Mouse (Mus musculus) gastrocnemius, postnatal 14 days (tissue): ENCODE results near the gene Tmem136. TPM values are rescaled to one million over a fixed set of nuclear protein-coding genes. Genes with fewer than 3 reads are reported as not detected.

Experiments used
- DNase-seq: peaks from one replicate; pipeline ENCODE4 v3.0.0; 2021; ENCODE audit warnings: mixed read lengths
- intact Hi-C: fragments of 180-260 bp; cut with DNase I; formaldehyde crosslinking; loops from one replicate; pipeline ENCODE4 v1.15.1; 2025; ENCODE audit warnings: low total_unique reads
- total RNA-seq, 2 experiments: library from RNA; stranded (reverse); gene quantifications; 2 replicates each; pipeline ENCODE4 v1.2.3; 2021

The Tmem136 gene
- total RNA-seq, 2 experiments from 2014 or later, result 1.2 TPM

- no peak for DNase-seq
- intact Hi-C loops, result no loop called here
These were observed 30.6 kb downstream of the Tmem136 start for GRCm38 (mm10) chr9:43085686-43086285.

DNA sequence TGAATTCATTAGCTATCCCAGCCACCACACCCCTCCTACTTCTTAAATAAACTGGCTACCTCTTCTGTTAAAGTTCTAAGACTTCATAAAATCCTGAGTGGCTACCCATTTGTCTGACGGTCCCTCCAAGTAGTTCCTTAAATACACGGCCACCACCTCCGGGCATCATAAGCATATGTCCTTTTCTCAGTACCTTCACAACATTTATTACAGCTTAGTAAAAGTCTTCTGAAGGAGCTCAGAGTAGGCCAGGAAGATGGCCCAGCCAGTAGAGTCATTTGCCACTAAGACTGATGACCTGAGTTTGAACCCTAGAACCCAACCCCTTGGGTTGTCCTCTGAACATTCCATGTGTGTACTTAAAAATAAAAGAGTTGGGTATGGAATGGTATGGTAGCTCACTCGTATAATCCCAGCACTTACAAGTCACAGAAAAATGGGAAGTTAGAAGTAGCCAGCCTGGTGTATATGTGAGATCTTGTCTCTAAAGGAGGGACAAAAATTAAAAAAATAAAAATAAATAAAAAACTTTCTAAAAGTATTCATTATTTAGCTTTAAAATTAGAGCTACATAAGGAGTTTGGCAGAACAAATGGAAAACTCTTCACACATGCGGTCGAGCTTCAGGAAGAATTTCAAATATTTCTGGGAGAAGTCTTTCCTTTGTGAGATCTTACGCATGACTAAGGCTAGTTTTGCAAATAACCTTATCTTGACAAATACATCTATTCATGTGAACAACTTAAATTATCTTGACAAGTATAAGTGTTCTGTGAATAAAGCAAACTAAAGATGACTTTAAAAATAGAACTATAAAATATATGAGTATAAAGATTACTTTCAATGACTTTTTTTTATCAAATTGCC lies 31.6 kb downstream of the Tmem136 start:
- intact Hi-C loops, result no loop called here
- no peak for DNase-seq

GRCm38 (mm10) chr9:43083441-43084055 lies 32.8 kb downstream of the Tmem136 start:
- intact Hi-C loops, result no loop called here
- no peak for DNase-seq

DNA sequence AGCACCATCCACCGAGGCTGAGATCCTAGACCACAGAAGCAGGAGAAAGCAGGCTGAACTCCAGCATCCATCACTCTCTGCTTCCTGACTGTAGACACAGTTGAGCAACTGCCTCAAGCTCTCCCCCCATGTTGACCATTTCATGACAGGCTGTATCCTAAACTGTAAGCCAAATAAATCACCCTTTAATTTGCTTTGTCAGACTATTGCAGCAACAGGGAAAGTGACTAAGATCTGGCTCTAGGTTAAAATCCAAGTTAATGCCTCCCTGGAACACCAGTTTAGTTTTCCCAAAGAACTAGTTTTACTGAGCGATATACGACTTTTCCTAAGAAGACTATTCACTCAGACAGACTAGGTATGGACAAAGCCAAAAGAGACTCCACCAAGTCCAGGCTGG lies 37.7 kb downstream of the Tmem136 start:
- DNase-seq, result no peak
- intact Hi-C loops, result no loop called here

GRCm38 (mm10) chr9:43076163-43076562 lies 40.2 kb downstream of the Tmem136 start:
- intact Hi-C loops, result no loop called here
- no peak for DNase-seq

DNA sequence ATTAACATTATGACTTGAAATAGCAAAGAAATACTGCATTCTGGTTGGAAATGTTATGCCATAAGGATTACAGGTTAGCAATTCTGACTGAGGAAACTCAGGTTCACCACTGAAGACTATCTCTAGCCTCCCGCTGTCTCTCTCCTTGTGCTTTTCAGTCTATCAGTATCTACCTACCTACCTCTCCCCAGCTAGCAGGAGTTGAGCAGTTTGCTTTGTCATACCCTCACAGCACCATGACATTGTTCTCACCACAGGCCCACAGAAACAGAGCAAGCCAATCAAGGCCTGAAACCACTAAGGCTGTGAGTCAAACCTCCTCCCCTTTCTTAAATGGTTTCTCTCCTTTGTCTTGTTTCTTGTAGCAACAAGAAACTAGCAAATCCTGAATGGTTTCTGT lies 41.8 kb downstream of the Tmem136 start:
- intact Hi-C loops, result no loop called here
- no peak for DNase-seq

- DNase-seq, result no peak
- intact Hi-C loops, result no loop called here
These were observed 44.6 kb downstream of the Tmem136 start for GRCm38 (mm10) chr9:43071741-43072140.

GRCm38 (mm10) chr9:43071176-43071575 lies 45.2 kb downstream of the Tmem136 start:
- intact Hi-C loops, result no loop called here

DNA sequence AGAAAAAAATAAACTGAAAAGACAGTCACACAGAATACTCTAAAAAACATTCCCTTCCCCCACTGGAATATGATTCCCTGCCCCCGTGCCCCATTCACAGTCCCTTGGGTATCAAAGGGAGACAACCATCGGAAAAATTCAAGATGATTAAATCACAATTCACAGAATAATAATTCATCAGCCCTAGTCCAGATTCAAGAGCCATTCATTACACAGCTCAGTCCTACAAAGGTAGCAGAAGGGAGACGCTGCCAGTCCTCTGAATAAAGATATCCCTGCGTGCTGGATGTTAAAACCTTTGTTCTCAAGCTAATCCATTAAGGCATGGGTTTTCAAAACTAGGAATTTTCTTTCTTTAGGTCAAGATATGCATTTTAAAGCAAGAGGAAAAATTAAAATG lies 45.8 kb downstream of the Tmem136 start:
- DNase-seq, result no peak
- intact Hi-C loops, result no loop called here

More at GRCm38 (mm10) chr9:43071176-43071575, 45.2 kb downstream of the Tmem136 start:
- DNase-seq, result no peak

GRCm38 (mm10) chr9:43070153-43070552 lies 46.2 kb downstream of the Tmem136 start:
- DNase-seq, result no peak
- intact Hi-C loops, result no loop called here

DNA sequence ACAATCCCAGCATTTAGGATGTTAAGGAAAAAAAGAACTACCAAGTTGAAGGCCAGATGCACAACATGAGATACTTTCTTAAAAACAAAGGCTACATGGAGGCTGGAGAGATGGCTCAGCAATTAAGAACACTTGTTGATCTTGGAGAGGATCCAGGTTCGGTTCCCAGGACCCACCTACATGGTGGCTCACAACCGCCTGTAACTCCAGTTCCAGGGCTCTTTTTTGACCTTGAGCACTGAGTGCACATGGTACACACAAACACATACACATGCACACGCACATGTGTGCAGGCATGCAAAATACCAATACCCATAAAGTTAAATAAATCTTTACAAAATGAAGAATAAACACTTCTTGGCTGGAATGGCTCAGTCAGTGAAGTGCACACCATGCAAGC lies 48.5 kb downstream of the Tmem136 start:
- DNase-seq, result no peak
- intact Hi-C loops, result no loop called here

DNA sequence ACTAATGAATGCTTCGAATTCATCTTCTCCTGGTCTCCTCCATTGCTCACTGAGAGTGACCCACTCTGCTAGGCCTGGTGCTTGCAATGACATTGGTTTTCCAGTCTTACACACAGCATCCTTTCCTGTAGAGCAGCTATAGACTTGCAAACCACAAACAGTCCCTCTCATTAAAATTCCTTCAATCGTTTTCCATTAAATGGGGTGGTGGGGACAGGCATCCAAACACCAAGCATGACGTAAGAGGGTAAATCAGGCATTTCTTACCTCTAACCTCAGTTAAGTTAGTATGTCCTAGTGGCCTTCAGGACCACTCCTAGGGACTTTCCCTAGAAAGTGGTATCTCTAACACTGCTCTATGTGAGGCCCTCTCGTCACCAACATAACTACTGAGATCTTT lies 51.1 kb downstream of the Tmem136 start:
- DNase-seq, result no peak
- intact Hi-C loops, result no loop called here

DNA sequence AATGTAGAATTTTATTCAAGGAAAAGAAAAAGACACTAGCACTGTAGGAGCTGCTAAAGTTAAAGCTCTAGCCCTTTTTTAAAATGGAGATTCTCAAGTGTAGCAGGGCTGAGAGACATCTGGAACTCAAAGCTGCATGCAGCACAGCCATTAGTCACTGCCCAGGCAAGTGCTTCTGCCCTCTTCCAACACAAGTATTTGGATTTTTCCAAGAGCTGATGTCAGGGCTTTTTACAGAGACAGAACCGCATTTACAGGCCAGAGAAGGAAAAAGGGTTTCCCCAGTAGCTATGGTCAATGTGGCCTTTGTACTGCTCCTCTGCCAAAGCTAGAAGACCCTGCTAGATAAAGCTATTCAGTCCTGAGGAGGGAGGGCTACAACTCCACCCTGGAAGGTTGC lies 54.8 kb downstream of the Tmem136 start:
- intact Hi-C loops, result no loop called here
- no peak for DNase-seq

Other genes starting within 250 kb of the Tmem136 start
- under 1 TPM; 0.33 to 0.35 TPM for gene Grik4, start 172.1 kb downstream of the Tmem136 start, total RNA-seq
- gene Arhgef12, start 9.3 kb downstream of the Tmem136 start, total RNA-seq, result 10 to 100 TPM; 45.7 to 52.5 TPM
- gene Pou2f3, start 93.8 kb upstream of the Tmem136 start, total RNA-seq, result under 1 TPM in 1 of 2 experiments, not detected in 1; 0.11 TPM
- gene Oaf, start 123.3 kb upstream of the Tmem136 start, total RNA-seq, result 10 to 100 TPM; 12.0 to 24.9 TPM
- gene Trim29, start 194.3 kb upstream of the Tmem136 start, total RNA-seq, result under 1 TPM; 0.08 to 0.16 TPM